Mouse (Mus musculus) ES-E14 (cell line): ENCODE measurements around the gene Fndc1. TPM values are rescaled to one million over a fixed set of nuclear protein-coding genes. Genes with fewer than 3 reads are reported as not detected.

Experiments used
- DNase-seq: peaks from one replicate; pipeline ENCODE4 v3.0.0-alpha.2; 2013; ENCODE audit warnings: low read depth, low spot score
- H3K27ac ChIP-seq: 2 replicates; pipeline ENCODE4 v1.5.1; 2012; ENCODE audit warnings: low read depth, mild to moderate bottlenecking, low read length, moderate library complexity, mixed read lengths; ENCODE audit not compliant: poor library complexity, insufficient read depth, severe bottlenecking
- H3K36me3 ChIP-seq: 2 replicates; pipeline ENCODE4 v1.6.1; 2012; ENCODE audit warnings: mild to moderate bottlenecking, low read length, moderate library complexity, mixed read lengths; ENCODE audit not compliant: control insufficient read depth, poor library complexity, insufficient read depth, severe bottlenecking
- H3K4me1 ChIP-seq, 2 experiments: fragments of 150-350 bp in 1 of 2; sonication (generic) in 1 of 2; 2 replicates each; pipeline ENCODE4 v1.6.1; 2012; ENCODE audit warnings: low read length in 2 of 2, mild to moderate bottlenecking in 1 of 2, mixed read lengths in 1 of 2; ENCODE audit not compliant: control insufficient read depth in 2 of 2, insufficient read depth in 2 of 2, poor library complexity in 1 of 2
- H3K4me3 ChIP-seq, 2 experiments: fragments of 150-350 bp in 1 of 2; sonication (generic) in 1 of 2; 2 replicates each; pipeline ENCODE4 v1.5.1; 2012; ENCODE audit warnings: low read length in 2 of 2, low read depth in 1 of 2, mild to moderate bottlenecking in 1 of 2, mixed read lengths in 1 of 2; ENCODE audit not compliant: insufficient read depth in 1 of 2, poor library complexity in 1 of 2, severe bottlenecking in 1 of 2
- H3K9ac ChIP-seq: 2 replicates; pipeline ENCODE4 v1.6.1; 2012; ENCODE audit warnings: low read depth, mild to moderate bottlenecking, low read length, mixed read lengths; ENCODE audit not compliant: poor library complexity, insufficient read depth, severe bottlenecking
- H3K9me3 ChIP-seq: fragments of 150-350 bp; sonication (generic); 2 replicates; pipeline ENCODE4 v1.6.1; 2012; ENCODE audit warnings: low read depth, mild to moderate bottlenecking, low read length; ENCODE audit not compliant: control insufficient read depth, insufficient read depth
- CHD2 ChIP-seq: IDR thresholded peaks from 2 replicates; pipeline ENCODE4 v1.6.1; 2014; ENCODE audit warnings: mild to moderate bottlenecking, low read depth, low read length, inconsistent platforms
- HCFC1 ChIP-seq: IDR thresholded peaks from 2 replicates; pipeline ENCODE4 v1.6.1; 2012; ENCODE audit warnings: low read length, inconsistent platforms, borderline replicate concordance; ENCODE audit not compliant: insufficient read depth
- MAFK ChIP-seq: IDR thresholded peaks from 2 replicates; pipeline ENCODE4 v1.6.1; 2014; ENCODE audit warnings: mild to moderate bottlenecking, low read depth, low read length, inconsistent platforms; ENCODE audit not compliant: insufficient read depth
- ZC3H11A ChIP-seq: IDR thresholded peaks from 2 replicates; pipeline ENCODE4 v1.6.1; 2012; ENCODE audit warnings: low read depth, mild to moderate bottlenecking, inconsistent platforms, low read length, borderline replicate concordance
- ZNF384 ChIP-seq: IDR thresholded peaks from 2 replicates; pipeline ENCODE4 v1.6.1; 2012; ENCODE audit warnings: low read depth, low read length, inconsistent platforms
- in situ Hi-C, 2 experiments: fragments of 600-800 bp; cut with MboI; formaldehyde crosslinking; loops; one replicate each; pipeline ENCODE4 v1.15.1; 2025; ENCODE audit warnings: low sequenced_read_pairs in 2 of 2, inconsistent platforms in 1 of 2; ENCODE audit not compliant: unreplicated experiment in 2 of 2
- total RNA-seq: library from RNA; depleted of rRNA; stranded (reverse); fragments of 300-350 nt; gene quantifications from 2 replicates; pipeline ENCODE4 v1.2.3, GENCODE M21; 2012

The Fndc1 gene
- total RNA-seq, 1 experiment, result 1.3 TPM

- H3K9me3 ChIP-seq, result no peaks in the 10 kb centered on the region
- H3K9ac ChIP-seq, result no peak overlapping the region
- H3K27ac ChIP-seq, result no peak overlapping the region
- no peaks in the 10 kb centered on the region for H3K36me3 ChIP-seq
- TF ChIP-seq ZC3H11A (no peak), MAFK (no peak), HCFC1 (no peak), CHD2 (no peak), ZNF384 (no peak)
- in situ Hi-C loops, result no loop called here
- no peak for DNase-seq
- H3K4me3 ChIP-seq, result no peak overlapping the region
- 0 out of 4 replicates have a peak, but pooled peaks cover 0 to 2% of the 10 kb centered on the region in 2 experiments for H3K4me1 ChIP-seq
These were observed 72.1 kb downstream of the Fndc1 start for GRCm38 (mm10) chr17:7755001-7755400.

GRCm38 (mm10) chr17:7753383-7753782 is 73.7 kb downstream of the Fndc1 start:
- in situ Hi-C loops, result no loop called here
- Histone ChIP-seq H3K9me3 (no peaks in the 10 kb centered on the region), H3K4me3 (no peak overlapping the region), H3K9ac (no peak overlapping the region), H3K36me3 (no peaks in the 10 kb centered on the region), H3K27ac (peak overlapping the region; percentile 47; the same call in 1 of the 2 replicates), H3K4me1 (0 out of 4 replicates have a peak, but pooled peaks cover 0 to 2% of the 10 kb centered on the region in 2 experiments)
- TF ChIP-seq MAFK (no peak), ZNF384 (no peak), CHD2 (no peak), ZC3H11A (no peak), HCFC1 (no peak)
- DNase-seq, result no peak

DNA sequence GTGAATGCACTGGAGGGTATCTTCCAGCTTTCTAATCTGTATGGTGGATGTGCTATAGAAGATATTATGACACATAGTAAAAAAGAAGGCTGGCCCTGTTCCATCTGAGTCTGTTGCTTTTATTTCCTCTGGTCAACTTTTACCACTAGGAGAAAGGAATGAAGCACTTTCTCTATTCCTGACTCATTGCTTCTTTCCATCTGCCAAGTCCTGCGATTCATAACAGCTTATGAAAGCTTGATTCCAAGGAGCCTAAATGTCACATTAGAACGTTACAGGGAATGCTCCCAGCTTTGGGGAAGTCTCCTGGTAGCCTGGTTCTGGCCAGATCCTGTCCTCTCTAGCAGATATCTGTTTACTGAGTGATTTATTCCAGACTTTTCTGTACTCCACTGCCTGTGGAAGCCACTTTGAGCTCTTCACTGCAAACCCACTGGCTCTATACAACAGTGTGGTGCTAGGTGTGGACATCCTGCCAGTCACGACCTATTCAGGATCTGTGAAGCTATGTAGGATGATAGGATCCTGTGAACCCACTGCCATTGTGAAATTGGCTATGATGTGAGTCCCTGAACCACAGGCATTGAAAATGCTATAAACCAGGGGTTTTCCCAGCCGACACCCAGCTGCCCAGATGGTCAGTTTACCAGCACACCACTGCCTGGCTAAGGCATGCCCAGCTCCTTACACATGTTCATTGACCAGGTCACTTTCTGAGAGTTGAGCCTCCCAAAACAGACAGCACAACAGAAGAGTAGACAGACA is 77.9 kb downstream of the Fndc1 start:
- no peak for DNase-seq
- TF ChIP-seq ZNF384, result no peak
- TF ChIP-seq CHD2, result no peak
- no peak for TF ChIP-seq ZC3H11A
- no peak for TF ChIP-seq MAFK
- TF ChIP-seq HCFC1, result no peak
- Histone ChIP-seq H3K27ac (no peak overlapping the region), H3K4me1 (no peaks in the 10 kb centered on the region), H3K36me3 (no peaks in the 10 kb centered on the region), H3K9ac (no peak overlapping the region), H3K9me3 (no peaks in the 10 kb centered on the region), H3K4me3 (no peak overlapping the region)
- in situ Hi-C loops, result no loop called here

DNA sequence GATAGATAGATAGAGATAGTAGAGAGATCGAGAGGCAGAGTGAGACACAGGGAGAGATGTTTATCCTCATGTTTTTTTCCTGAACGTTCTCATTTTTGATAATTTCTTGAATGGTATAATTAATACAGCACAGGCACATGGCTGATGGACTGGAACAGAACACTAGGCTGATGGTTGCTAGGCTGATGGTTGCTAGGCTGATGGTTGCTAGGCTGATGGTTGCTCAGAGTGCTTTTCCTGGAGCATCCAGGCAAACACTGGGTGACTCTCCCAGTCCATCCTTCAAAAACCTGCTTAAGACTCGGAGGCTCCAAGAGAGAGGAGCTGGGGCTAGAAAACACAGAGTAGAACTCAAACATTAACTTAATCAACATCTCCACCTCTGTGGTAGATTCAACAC is 80.3 kb downstream of the Fndc1 start:
- DNase-seq, result no peak
- in situ Hi-C loops, result no loop called here

More for the DNA sequence above, 80.3 kb downstream of the Fndc1 start:
- no peak overlapping the region for H3K4me3 ChIP-seq
- H3K4me1 ChIP-seq, result no peaks in the 10 kb centered on the region
- H3K9me3 ChIP-seq, result no peaks in the 10 kb centered on the region
- H3K36me3 ChIP-seq, result no peaks in the 10 kb centered on the region
- no peak for TF ChIP-seq CHD2
- TF ChIP-seq MAFK, result no peak
- TF ChIP-seq ZC3H11A, result no peak
- TF ChIP-seq HCFC1, result no peak
- no peak overlapping the region for H3K9ac ChIP-seq
- H3K27ac ChIP-seq, result no peak overlapping the region
